Mouse (Mus musculus) CH12.LX (cell line): ENCODE measurements at regions not wholly inside any gene's neighbourhood (a gene's known extent, or its start where the extent isn't known, plus 50 kb on each side); places are given as distances from the start of the nearest gene placed in this dataset.

Experiments used
- CTCF ChIP-seq, 2 experiments: IDR thresholded peaks in 1 of 2; conservative IDR thresholded peaks in 1 of 2; 2 replicates each; pipeline ENCODE4 v1.5.1; 2011 to 2012; ENCODE audit warnings: low read depth in 2 of 2, low read length in 2 of 2, improper control_type of control experiment in 1 of 2, inconsistent platforms in 1 of 2, mild to moderate bottlenecking in 1 of 2, moderate library complexity in 1 of 2
- EP300 ChIP-seq: IDR thresholded peaks from 2 replicates; pipeline ENCODE4 v1.6.1; 2011; ENCODE audit warnings: low read length, improper control_type of control experiment
- ETS1 ChIP-seq: conservative IDR thresholded peaks from 2 replicates; pipeline ENCODE4 v1.6.1; 2012; ENCODE audit warnings: low read depth, mild to moderate bottlenecking, inconsistent platforms, low read length, improper control_type of control experiment, moderate library complexity
- KAT2A ChIP-seq: IDR thresholded peaks from 2 replicates; pipeline ENCODE4 v1.6.1; 2012; ENCODE audit warnings: low read length, improper control_type of control experiment, inconsistent platforms; ENCODE audit not compliant: insufficient replicate concordance
- MEF2A ChIP-seq: IDR thresholded peaks from 2 replicates; pipeline ENCODE4 v1.6.1; 2014; ENCODE audit warnings: low read depth, mild to moderate bottlenecking, inconsistent platforms, low read length, improper control_type of control experiment, borderline replicate concordance
- POLR2A ChIP-seq: IDR thresholded peaks from 2 replicates; pipeline ENCODE4 v1.6.1; 2011; ENCODE audit warnings: low read depth, mild to moderate bottlenecking, improper control_type of control experiment, low read length
- SMC3 ChIP-seq: IDR thresholded peaks from 2 replicates; pipeline ENCODE4 v1.6.1; 2011; ENCODE audit warnings: low read depth, low read length, improper control_type of control experiment
- TCF12 ChIP-seq: IDR thresholded peaks from 2 replicates; pipeline ENCODE4 v1.6.1; 2014; ENCODE audit warnings: low read depth, mild to moderate bottlenecking, inconsistent platforms, low read length, improper control_type of control experiment

DNA sequence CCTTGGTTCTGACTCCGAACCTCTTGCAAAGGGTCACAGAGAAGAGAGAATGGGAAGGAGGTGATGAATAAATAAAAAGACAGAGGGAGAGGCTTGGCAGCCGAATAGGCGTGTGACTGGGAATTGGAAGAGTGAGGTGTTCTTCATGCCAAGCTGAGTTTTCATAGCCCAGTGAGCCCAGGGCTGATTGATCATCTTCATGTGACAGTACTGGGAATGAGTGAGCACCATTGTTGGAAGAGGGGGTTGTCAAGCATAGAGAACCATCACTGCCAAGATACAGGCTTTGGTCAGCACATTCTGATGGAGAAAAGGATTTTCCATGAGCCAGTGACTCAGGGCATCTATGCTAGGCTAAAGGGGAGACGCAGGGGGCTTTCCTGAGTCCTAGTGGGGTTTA is 163.0 kb downstream of the Slc30a10 start:
- no peak for TF ChIP-seq ETS1
- TF ChIP-seq TCF12, result no peak
- TF ChIP-seq CTCF (conservative IDR thresholded peaks at IDR 0.05 in 1 of 2, IDR thresholded peaks at IDR 0.05 in 1 of 2; ENCODE audit: low read depth in 2 of 2, low read length in 2 of 2), result no peak
- no peak for TF ChIP-seq KAT2A
- TF ChIP-seq SMC3, result no peak
- no peak for TF ChIP-seq EP300
- TF ChIP-seq POLR2A, result no peak
- no peak for TF ChIP-seq MEF2A
